Mouse (Mus musculus): ENCODE measurements at regions not wholly inside any gene's neighbourhood (a gene's known extent, or its start where the extent isn't known, plus 50 kb on each side); places are given as distances from the start of the nearest gene placed in this dataset.

DNA sequence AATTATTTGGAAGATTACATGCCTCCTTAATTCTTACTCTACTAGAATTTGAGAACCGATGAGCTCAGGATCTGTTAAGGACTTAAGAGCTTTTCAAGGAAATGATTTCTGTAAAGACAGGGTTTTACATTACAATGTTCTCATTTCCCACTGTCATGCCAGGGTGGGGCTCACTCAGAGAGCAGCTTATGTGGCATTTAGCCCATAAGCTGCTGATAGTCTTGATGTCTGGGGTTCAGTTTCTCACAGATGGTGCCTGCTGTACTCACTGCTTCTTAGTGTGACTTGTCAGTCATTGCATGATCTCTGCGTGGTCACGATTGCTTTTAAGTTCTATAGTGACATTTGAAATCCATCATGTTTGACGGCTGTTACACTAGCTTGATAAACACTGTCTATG, 484.8 kb downstream of the Pcdh17 start:
- peak in 1 of 2 experiments; percentile 1 for DNase-seq (ENCODE audit: low spot score in 2 of 2)

DNA sequence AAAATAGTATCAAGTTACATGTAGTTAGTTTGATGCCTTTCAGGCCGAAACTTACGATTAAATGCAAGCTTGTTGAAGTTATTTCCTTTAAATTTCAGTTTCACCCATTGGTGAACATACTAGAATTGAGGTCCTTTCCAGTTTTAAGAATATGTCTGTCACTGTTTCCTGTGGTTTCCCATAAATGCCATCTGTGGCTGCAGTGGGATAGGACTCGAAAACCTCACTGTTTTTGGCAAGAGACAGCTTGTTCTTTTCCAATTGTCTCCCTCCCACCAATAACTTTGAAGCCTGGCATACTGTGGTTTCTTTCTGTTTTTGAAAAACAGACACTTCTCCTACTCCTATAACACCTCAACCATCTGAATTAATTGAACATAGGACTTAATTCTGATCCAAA, 490.7 kb downstream of the Pcdh17 start:
- DNase-seq (ENCODE audit: low spot score in 2 of 2), result peak in 1 of 2 experiments; percentile 27

GRCm38 (mm10) chr14:84955300-84955699, 511.9 kb downstream of the Pcdh17 start:
- DNase-seq (ENCODE audit: low spot score in 2 of 2), result no peak

- no peak for DNase-seq (ENCODE audit: low spot score in 2 of 2)
Measured at GRCm38 (mm10) chr14:84987764-84988163, 544.4 kb downstream of the Pcdh17 start.

GRCm38 (mm10) chr14:85012384-85012783, 569.0 kb downstream of the Pcdh17 start:
- no peak for DNase-seq (ENCODE audit: low spot score in 2 of 2)

All from layer of hippocampus, postnatal 14 days (tissue).